Mouse (Mus musculus): ENCODE measurements around the gene Saxo1.

The Saxo1 gene

DNA sequence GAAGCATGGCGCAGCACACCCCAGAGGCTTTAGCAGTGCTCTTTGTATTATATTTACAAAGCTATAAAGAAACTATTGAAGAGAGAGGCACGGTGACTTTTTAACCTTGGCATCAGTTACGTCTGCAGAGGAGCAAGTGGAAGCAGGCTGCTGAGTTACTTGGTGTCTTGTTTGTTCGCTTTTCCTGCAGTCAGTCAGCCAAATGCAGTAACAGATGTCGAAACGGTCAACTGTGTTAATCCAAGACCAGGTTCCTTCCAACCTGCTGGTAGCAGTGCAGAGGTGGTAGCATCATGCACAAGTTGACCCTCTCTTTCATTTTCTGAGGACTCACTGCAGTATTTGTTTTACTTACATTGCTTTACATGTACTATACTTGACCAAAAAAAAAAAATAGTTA, 135.5 kb downstream of the Saxo1 start:
- no peak for DNase-seq (ENCODE audit: low read depth, low spot score)

DNA sequence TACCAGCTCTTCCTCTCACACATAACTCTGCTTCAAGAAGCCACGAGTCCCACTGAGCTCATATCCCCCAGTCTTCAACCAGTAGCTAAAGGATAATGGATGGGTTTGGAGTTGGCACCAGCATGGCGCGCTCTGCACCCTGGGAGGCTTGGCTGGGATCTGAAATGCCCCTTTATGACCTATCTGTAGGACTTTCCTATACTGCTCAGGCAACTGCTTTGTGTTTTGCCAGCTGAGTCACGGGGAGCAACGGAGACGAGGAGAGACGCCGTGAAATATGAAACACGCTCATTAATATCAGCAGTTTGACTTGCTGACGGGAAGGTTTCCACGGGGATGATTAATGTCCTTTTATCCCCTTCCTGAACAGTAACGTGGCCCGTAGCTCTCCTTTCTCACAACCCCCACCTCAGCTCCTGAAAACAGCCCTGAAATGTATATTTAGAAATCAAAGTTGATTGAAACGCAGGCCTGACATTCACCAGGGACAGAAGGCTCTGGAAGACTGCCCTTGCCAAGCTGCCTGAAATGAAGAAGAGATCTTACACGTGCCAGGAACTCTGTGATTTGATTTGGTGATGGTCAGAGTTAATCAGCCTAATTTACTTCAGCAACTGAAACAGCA, 141.6 kb downstream of the Saxo1 start:
- no peak for DNase-seq (ENCODE audit: low read depth, low spot score)

DNA sequence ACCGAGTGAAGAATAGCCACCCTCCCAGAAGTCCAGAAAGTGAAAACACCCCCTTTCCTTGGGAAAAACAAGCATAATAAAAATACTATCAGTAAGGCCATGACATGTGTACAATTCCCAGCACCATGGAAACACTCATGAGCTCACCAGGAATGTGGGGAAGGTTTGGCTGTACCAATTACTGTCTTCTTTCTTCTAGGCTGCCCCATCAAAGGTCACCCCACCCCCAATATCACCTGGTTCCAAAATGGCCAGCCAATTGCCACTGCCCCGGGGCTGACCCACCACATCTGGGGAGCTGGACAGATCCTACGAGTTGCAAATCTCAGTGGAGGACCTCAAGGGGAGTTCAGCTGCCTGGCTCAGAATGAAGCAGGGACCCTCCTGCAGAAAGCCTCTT, 144.7 kb downstream of the Saxo1 start:
- no peak for DNase-seq (ENCODE audit: low read depth, low spot score)

DNA sequence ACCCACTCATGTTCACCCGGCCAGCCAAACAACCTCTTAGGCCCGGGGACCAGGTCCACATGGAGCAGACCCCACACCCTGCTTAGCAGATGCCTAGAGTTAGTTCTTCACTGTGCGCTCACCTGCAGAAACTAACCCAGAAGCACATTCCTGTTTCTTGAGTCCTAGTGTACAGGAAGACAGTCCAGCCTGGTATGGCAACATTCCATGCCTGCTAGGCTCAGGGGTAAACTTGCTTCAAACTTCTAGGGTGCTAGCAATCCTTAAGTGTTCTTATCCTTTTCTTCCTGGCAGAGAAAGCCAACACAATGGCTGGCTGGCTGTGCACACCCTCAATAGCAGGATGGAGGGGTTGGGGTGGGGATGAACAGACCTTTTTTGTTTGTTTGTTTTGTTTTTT, 147.2 kb downstream of the Saxo1 start:
- DNase-seq (ENCODE audit: low read depth, low spot score), result no peak

- no peak for DNase-seq (ENCODE audit: low read depth, low spot score)
Measured at GRCm38 (mm10) chr4:86408421-86408820, 149.7 kb downstream of the Saxo1 start.

GRCm38 (mm10) chr4:86407200-86407527, 151.0 kb downstream of the Saxo1 start:
- no peak for DNase-seq (ENCODE audit: low read depth, low spot score)

DNA sequence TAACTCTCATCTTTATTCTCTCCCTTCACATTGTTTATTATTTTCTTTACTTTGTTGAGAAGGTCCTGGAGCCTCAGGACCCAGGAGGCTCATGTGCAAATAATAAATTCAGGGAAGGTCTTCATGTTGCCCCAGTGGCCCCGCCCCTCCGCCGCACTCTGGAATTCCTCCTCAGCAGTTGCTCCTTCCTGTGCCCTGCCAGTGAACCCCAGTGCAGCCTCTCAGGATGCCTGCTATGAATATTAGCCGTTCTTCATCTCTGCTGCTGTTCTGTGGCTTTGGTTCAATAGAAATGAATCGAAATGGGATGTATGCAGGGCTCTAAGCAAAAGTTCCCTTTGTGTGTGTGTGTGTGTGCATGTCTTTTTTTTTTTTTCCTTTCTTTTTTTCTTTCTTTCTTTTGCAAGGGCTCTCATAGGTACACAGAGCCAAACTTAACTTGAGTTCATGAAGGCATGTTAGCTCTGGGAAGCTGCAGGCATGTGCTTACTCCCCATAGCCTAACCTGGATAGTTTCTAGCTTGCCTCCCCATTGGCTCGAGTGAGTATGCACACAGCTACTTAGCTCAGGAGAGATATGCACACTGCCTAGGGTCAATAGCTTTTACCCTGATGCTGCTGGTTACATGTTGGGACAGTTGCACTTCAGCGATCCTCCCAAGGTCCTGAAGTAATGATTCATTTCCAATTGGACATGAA, 151.5 kb downstream of the Saxo1 start:
- DNase-seq (ENCODE audit: low read depth, low spot score), result no peak

- no peak for DNase-seq (ENCODE audit: low read depth, low spot score)
Measured at GRCm38 (mm10) chr4:86401116-86401515, 157.0 kb downstream of the Saxo1 start.

- no peak for DNase-seq (ENCODE audit: low read depth, low spot score)
Measured at GRCm38 (mm10) chr4:86397470-86397869, 160.7 kb downstream of the Saxo1 start.

GRCm38 (mm10) chr4:86396672-86397288, 161.3 kb downstream of the Saxo1 start:
- no peak for DNase-seq (ENCODE audit: low read depth, low spot score)

DNA sequence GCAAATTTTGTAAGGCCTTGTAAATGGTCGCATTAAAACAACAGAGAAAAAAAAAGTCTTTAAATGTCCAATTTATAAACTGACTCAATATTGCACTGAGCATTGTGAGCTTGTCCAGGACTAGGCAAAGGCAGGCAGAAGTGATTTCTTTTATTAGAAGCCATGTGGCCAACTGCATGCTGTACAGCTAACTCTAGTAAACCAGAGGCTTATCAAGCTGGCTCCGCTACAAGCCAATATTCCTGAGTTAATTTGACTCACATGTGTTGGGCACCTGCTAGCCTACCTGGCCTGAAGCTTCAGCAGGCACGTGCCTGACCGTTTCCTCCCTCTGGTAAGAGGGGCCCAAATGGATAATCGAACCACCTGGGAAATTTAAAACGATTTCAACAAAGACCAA, 162.5 kb downstream of the Saxo1 start:
- DNase-seq (ENCODE audit: low read depth, low spot score), result no peak
